Mouse (Mus musculus) lung, embryonic 15.5 days (tissue): ENCODE measurements around the gene Gm43638. TPM values are rescaled to one million over a fixed set of nuclear protein-coding genes. Genes with fewer than 3 reads are reported as not detected.
"Not testable (repeated sequence)": the region's sequence is repeated elsewhere in the genome, so short reads cannot be mapped to it uniquely, and the experiment has no call there.

ENCODE experiments used
- ATAC-seq: fragments of 200-750 bp; cut with Nextera tagmentation; 2 replicates; pipeline ENCODE4 v1.8.0; 2017; ENCODE audit warnings: moderate number of reproducible peaks, borderline replicate concordance; ENCODE audit not compliant: low FRiP score, low TSS enrichment; ENCODE audit errors: extremely low read depth
- H3K27ac ChIP-seq: fragments of 300-500 bp; sonication (generic); 2 replicates; pipeline ENCODE4 v1.5.1; 2015; ENCODE audit warnings: moderate library complexity, mild to moderate bottlenecking, inconsistent platforms
- H3K27me3 ChIP-seq: fragments of 300-500 bp; sonication (generic); 2 replicates; pipeline ENCODE4 v1.6.1; 2015; ENCODE audit warnings: inconsistent platforms
- H3K36me3 ChIP-seq: fragments of 300-500 bp; sonication (generic); 2 replicates; pipeline ENCODE4 v1.6.1; 2015; ENCODE audit warnings: inconsistent platforms
- H3K4me1 ChIP-seq: fragments of 300-500 bp; sonication (generic); 2 replicates; pipeline ENCODE4 v1.6.1; 2015; ENCODE audit warnings: inconsistent platforms
- H3K4me2 ChIP-seq: fragments of 300-500 bp; sonication (generic); 2 replicates; pipeline ENCODE4 v1.6.1; 2015; ENCODE audit warnings: inconsistent platforms, mild to moderate bottlenecking, moderate library complexity
- H3K4me3 ChIP-seq: fragments of 300-500 bp; sonication (generic); 2 replicates; pipeline ENCODE4 v1.5.1; 2015; ENCODE audit warnings: mild to moderate bottlenecking, inconsistent platforms
- H3K9ac ChIP-seq: fragments of 300-500 bp; sonication (generic); 2 replicates; pipeline ENCODE4 v1.6.1; 2015; ENCODE audit warnings: inconsistent platforms
- H3K9me3 ChIP-seq: fragments of 300-500 bp; sonication (generic); 2 replicates; pipeline ENCODE4 v1.6.1; 2016; ENCODE audit warnings: inconsistent platforms
- whole genome bisulfite sequencing: fragments of 180-500 bp; shearing (Covaris S2); methylation state at CpG from one replicate; pipeline ENCODE4 v1.1.7; 2015; 5-methylcytosine and 5-hydroxymethylcytosine counted together
- polyA plus RNA-seq: library from polyadenylated mRNA; unstranded; fragments of >200 nt; fragmentation: Nextera tagmentation; extraction: Ambion mirVana; gene quantifications from 2 replicates; pipeline ENCODE4 v1.2.1, GENCODE M21; 2015

The Gm43638 gene
- polyA plus RNA-seq = not detected in 2 replicates

GRCm38 (mm10) chr5:87486706-87487105 is at the start of gene Gm43638:
Gene Gm43638 (minus strand): TSS chr5:87486806.
- WGBS = 78% methylated on average over 1 of the region's 1 CpGs
- not testable (repeated sequence) for H3K36me3 ChIP-seq, H3K9ac ChIP-seq, H3K4me3 ChIP-seq, ATAC-seq, H3K9me3 ChIP-seq, H3K27ac ChIP-seq, H3K27me3 ChIP-seq, H3K4me2 ChIP-seq, H3K4me1 ChIP-seq

- Histone ChIP-seq H3K9ac (no peak overlapping the region), H3K9me3 (no peaks in the 10 kb centered on the region), H3K27me3 (no peaks in the 10 kb centered on the region), H3K4me2 (no peak overlapping the region), H3K36me3 (no peaks in the 10 kb centered on the region), H3K27ac (no peak overlapping the region), H3K4me3 (no peak overlapping the region), H3K4me1 (no peaks in the 10 kb centered on the region)
- no peak for ATAC-seq
- WGBS = 83% methylated on average over 4 of the region's 4 CpGs
These were observed 49.5 kb upstream of the Gm43638 start for GRCm38 (mm10) chr5:87535994-87536644.

GRCm38 (mm10) chr5:87532288-87532687 is 45.7 kb upstream of the Gm43638 start:
- 45% methylated on average over 2 of the region's 2 CpGs for WGBS
- Histone ChIP-seq H3K4me1 (no peaks in the 10 kb centered on the region), H3K27ac (no peak overlapping the region), H3K4me2 (no peak overlapping the region), H3K36me3 (no peaks in the 10 kb centered on the region), H3K27me3 (no peaks in the 10 kb centered on the region), H3K9me3 (no peaks in the 10 kb centered on the region), H3K9ac (no peak overlapping the region), H3K4me3 (no peak overlapping the region)
- no peak for ATAC-seq

GRCm38 (mm10) chr5:87523561-87523960 is 37.0 kb upstream of the Gm43638 start:
- H3K4me2 ChIP-seq, H3K9me3 ChIP-seq, H3K27me3 ChIP-seq, H3K27ac ChIP-seq, H3K36me3 ChIP-seq, H3K9ac ChIP-seq, H3K4me1 ChIP-seq, ATAC-seq, H3K4me3 ChIP-seq: not testable (repeated sequence)
- 88% methylated on average over 2 of the region's 2 CpGs for WGBS

GRCm38 (mm10) chr5:87505776-87506458 is 19.3 kb upstream of the Gm43638 start:
- no peaks in the 10 kb centered on the region for H3K9me3 ChIP-seq
- no peaks in the 10 kb centered on the region for H3K27me3 ChIP-seq
- 51% methylated on average over 4 of the region's 4 CpGs for WGBS
- no peak for ATAC-seq
- H3K4me1 ChIP-seq = no peaks in the 10 kb centered on the region
- H3K9ac ChIP-seq = no peak overlapping the region
- no peak overlapping the region for H3K4me2 ChIP-seq
- H3K27ac ChIP-seq = no peak overlapping the region
- H3K36me3 ChIP-seq = no peaks in the 10 kb centered on the region
- H3K4me3 ChIP-seq = no peak overlapping the region

- H3K4me2 ChIP-seq = no peak overlapping the region
- H3K27ac ChIP-seq = no peak overlapping the region
- H3K4me3 ChIP-seq = no peak overlapping the region
- H3K9ac ChIP-seq = no peak overlapping the region
- no peak for ATAC-seq
- no peaks in the 10 kb centered on the region for H3K27me3 ChIP-seq
- no peaks in the 10 kb centered on the region for H3K9me3 ChIP-seq
- H3K4me1 ChIP-seq = no peaks in the 10 kb centered on the region
- no peaks in the 10 kb centered on the region for H3K36me3 ChIP-seq
- 76% methylated on average over 1 of the region's 1 CpGs for WGBS
These were observed 16.1 kb upstream of the Gm43638 start for GRCm38 (mm10) chr5:87502687-87503086.

- Histone ChIP-seq H3K4me1 (no peaks in the 10 kb centered on the region), H3K4me2 (no peak overlapping the region), H3K27ac (no peak overlapping the region), H3K27me3 (no peaks in the 10 kb centered on the region), H3K9me3 (no peaks in the 10 kb centered on the region), H3K9ac (no peak overlapping the region), H3K4me3 (no peak overlapping the region), H3K36me3 (no peaks in the 10 kb centered on the region)
- ATAC-seq = no peak
These were observed 12.7 kb upstream of the Gm43638 start for GRCm38 (mm10) chr5:87499341-87499740.

- H3K4me1 ChIP-seq = no peaks in the 10 kb centered on the region
- H3K27ac ChIP-seq = no peak overlapping the region
- H3K9me3 ChIP-seq = no peaks in the 10 kb centered on the region
- H3K4me3 ChIP-seq = no peak overlapping the region
- no peaks in the 10 kb centered on the region for H3K36me3 ChIP-seq
- no peak overlapping the region for H3K9ac ChIP-seq
- ATAC-seq = no peak
- no peak overlapping the region for H3K4me2 ChIP-seq
- H3K27me3 ChIP-seq = no peaks in the 10 kb centered on the region
These were observed 12.3 kb upstream of the Gm43638 start for GRCm38 (mm10) chr5:87498936-87499335.

GRCm38 (mm10) chr5:87490771-87491170 is 4.2 kb upstream of the Gm43638 start, which contains the start of gene Ugt2a1:
Gene Ugt2a1 (minus strand): TSS chr5:87490871.
- no peak within 1 kb of the TSS for H3K9ac ChIP-seq
- H3K27ac ChIP-seq = no peak within 1 kb of the TSS
- H3K27me3 ChIP-seq = no peaks in the 10 kb centered on the region
- no peak for ATAC-seq
- no peak within 1 kb of the TSS for H3K4me3 ChIP-seq
- no peak within 1 kb of the TSS for H3K4me2 ChIP-seq
- H3K9me3 ChIP-seq = no peaks in the 10 kb centered on the region
- no peaks in the 10 kb centered on the region for H3K36me3 ChIP-seq
- no peaks in the 10 kb centered on the region for H3K4me1 ChIP-seq
- 76% methylated on average over 1 of the region's 1 CpGs for WGBS

GRCm38 (mm10) chr5:87482160-87482559 is 4.4 kb downstream of the Gm43638 start, which contains the start of gene Ugt2a2:
Gene Ugt2a2 (minus strand): TSS chr5:87482260.
- WGBS = 76% methylated on average over 5 of the region's 5 CpGs
- Histone ChIP-seq H3K9ac (no peak within 1 kb of the TSS), H3K9me3 (no peaks in the 10 kb centered on the region), H3K4me2 (no peak within 1 kb of the TSS), H3K4me3 (no peak within 1 kb of the TSS), H3K36me3 (no peaks in the 10 kb centered on the region), H3K27ac (no peak within 1 kb of the TSS), H3K4me1 (no peaks in the 10 kb centered on the region), H3K27me3 (no peaks in the 10 kb centered on the region)
- ATAC-seq = no peak

- H3K4me1 ChIP-seq = no peaks in the 10 kb centered on the region
- no peak overlapping the region for H3K4me3 ChIP-seq
- H3K9ac ChIP-seq = no peak overlapping the region
- H3K36me3 ChIP-seq = no peaks in the 10 kb centered on the region
- WGBS = 57% methylated on average over 1 of the region's 1 CpGs
- H3K27me3 ChIP-seq = no peaks in the 10 kb centered on the region
- no peak overlapping the region for H3K4me2 ChIP-seq
- H3K9me3 ChIP-seq = no peaks in the 10 kb centered on the region
- H3K27ac ChIP-seq = no peak overlapping the region
- no peak for ATAC-seq
These were observed 27.8 kb downstream of the Gm43638 start for GRCm38 (mm10) chr5:87458810-87459209.

- Histone ChIP-seq H3K36me3 (no peaks in the 10 kb centered on the region), H3K9me3 (no peaks in the 10 kb centered on the region), H3K27me3 (no peaks in the 10 kb centered on the region), H3K27ac (no peak overlapping the region), H3K4me1 (no peaks in the 10 kb centered on the region), H3K9ac (no peak overlapping the region), H3K4me3 (no peak overlapping the region), H3K4me2 (no peak overlapping the region)
- ATAC-seq = no peak
These were observed 28.9 kb downstream of the Gm43638 start for GRCm38 (mm10) chr5:87457701-87458100.
